Mouse (Mus musculus) urinary bladder, postnatal 36 days (tissue): ENCODE data around the gene Dhx37.
"Not testable (repeated sequence)": the region's sequence is repeated elsewhere in the genome, so short reads cannot be mapped to it uniquely, and the experiment has no call there.

ENCODE experiments used
- DNase-seq, 2 experiments: peaks; one replicate each; pipeline ENCODE4 v3.0.0; 2022; ENCODE audit warnings: low spot score in 2 of 2, mixed read lengths in 1 of 2

The Dhx37 gene

GRCm38 (mm10) chr5:125389579-125390441 is 44.1 kb downstream of the Dhx37 start, which contains the start of gene Ubc:
Ubc (minus strand) TSS chr5:125390202.
- DNase-seq: peak; percentile 87 to 93

DNA sequence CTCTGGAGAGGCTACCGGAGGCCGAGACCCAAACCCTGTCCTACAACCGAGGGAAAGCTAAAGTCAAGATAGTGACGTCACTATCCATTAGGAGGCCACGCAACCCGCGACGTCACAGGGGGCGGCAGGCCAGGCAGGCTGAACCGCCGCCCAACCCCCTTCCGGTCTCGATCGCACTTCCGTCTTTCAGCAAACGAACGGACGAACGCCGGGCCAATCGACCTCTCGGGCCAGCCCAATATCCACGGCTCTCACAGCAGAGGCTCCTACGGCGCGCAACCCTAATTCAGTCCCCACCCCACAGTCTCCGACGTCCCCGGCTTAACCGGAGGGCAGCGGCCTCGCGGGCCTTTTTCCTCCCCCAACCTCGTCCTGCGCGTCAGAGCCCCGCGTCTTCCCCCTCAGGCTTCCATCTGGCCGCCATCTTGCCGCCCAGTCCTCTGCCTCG is 44.8 kb downstream of the Dhx37 start, which contains the start of gene Gm10382:
Gm10382 (plus strand) TSS at position 192 of the 448 bp plus-strand sequence.
- DNase-seq: peak in 1 of 2 experiments; percentile 84

- DNase-seq: no peak
These were observed 45.4 kb downstream of the Dhx37 start for GRCm38 (mm10) chr5:125388358-125389092.

GRCm38 (mm10) chr5:125387295-125387694 is 46.6 kb downstream of the Dhx37 start:
- not testable (repeated sequence) for DNase-seq

DNA sequence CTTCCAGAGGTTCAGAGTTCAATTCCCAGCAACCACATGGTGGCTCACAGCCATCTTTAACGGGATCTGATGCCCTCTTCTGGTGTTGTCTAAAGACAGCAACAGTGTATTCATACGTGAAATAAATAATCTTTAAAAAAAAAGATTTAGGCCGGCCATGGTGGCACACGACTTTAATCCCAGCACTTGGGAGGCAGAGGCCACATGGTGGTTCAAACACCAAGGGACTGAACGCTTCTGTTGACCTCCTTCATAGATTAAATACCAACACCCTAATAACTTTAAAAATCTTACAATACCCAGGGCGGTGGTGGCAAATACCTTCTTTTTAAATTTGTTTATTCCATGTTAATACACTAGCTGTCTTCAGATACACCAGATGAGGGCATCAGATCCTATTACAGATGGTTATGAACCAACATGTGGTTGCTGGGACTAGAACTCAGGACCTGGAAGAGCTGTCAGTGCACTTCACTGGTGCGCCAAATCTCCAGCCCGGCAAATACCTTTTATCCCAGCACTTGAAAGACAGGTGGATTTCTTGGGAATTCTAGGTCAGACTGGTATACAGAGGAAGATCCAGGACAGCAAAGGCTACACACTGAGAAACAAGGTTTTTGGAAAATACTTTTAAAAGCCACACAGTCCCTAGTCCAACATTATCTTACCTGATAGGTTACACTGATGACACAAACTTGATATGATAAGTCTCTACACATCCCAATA is 48.5 kb downstream of the Dhx37 start:
- no peak for DNase-seq

- no peak for DNase-seq
These were observed 49.3 kb downstream of the Dhx37 start for GRCm38 (mm10) chr5:125384512-125385214.

DNA sequence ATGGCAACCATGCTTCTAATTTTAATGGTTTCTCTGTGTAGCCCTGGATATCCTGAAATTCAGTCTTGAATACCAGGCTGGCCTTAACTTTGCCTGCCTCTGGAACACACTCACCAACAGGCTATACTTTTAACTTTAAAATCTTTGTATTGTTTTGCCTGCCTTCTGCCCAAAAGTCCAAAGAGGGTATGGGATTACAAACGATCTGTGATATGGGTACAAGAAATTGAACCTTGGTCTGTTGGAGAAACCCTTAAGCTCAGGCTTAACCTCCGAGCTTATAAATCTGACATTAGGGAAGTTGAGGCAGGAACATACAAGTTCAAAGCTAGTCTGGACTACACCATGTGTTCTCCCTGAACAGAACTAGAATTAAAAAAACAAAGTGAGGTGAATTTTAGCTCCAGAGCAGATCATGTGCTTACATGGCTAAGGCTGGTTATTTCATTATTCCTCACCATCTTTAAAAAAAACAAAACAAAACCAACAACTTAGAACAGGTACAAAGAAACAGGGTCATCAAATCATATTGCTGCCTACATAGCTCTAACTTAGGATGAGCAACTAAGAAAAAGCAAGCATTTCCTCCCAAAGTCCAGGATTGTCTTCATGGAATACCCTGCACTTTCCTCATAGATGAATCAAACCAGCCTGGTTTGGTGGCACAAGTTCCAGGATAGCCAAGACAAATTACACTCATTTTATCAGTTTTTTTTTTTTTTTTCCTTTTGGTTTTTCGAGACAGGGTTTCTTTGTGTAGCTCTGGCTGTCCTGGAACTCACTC is 50.1 kb downstream of the Dhx37 start:
- DNase-seq: no peak

GRCm38 (mm10) chr5:125382673-125383558 is 51.0 kb downstream of the Dhx37 start:
- DNase-seq: no peak

- DNase-seq: no peak
These were observed 51.8 kb downstream of the Dhx37 start for GRCm38 (mm10) chr5:125381954-125382672.

DNA sequence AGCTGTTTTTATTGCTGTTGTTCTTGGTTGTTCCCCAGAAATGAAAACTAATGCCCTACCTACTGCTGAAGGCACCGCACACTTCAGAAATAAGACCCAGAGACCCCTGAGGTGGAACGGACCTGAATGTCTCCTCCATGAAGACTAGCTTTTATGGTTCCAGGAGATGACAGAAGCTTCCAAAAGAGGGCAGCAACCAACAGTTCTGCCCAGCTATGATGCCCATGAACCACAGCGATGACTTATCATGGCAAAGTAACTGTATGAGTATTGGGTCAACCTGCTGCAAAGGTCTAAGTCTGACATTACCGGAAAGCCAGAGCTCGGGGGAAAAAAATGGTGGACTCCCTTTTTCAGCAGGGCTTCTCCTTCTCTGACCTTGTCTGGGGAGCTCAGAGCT is 55.0 kb downstream of the Dhx37 start:
- DNase-seq: no peak

DNA sequence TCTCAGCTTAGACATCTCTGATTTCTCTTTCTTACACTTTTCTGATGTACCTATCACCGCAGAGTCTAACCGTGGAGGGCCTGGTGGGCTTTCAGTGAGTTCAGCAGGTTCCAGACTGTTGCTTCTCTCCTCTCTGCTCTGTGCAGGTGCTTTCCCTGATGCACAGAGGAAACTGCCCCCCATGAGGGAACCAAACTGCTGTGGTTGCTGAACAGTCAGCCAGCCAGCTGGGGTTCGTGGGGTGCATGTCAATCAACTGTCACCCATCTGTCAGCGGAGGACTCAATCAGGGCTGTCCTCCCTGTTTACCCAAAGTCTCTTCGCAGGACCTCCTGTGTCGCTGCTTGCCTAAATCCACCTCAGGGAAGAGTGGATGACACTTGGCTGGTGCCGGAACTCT is 56.7 kb downstream of the Dhx37 start:
- DNase-seq: no peak

- no peak for DNase-seq
These were observed 58.0 kb downstream of the Dhx37 start for GRCm38 (mm10) chr5:125375871-125376270.

DNA sequence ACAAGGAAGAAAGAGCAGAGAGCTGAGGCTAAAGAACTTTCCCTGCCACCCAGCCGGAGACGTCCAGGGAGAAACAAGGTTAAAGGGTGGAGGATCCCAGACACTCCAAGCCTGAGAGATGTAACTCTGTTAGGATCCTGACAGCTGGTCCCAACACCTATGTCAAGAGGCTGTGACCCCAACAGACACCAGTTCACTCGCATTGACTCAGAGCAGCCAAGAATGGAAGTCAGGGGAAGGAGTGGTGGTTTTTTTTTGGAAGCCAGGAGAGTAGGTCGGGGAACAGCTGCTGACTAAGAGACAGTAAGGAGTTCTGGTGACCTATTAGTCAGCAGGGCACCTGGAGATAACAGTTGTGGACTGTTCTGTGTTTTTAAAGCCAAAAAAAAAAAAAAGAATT is 61.9 kb downstream of the Dhx37 start:
- no peak for DNase-seq

GRCm38 (mm10) chr5:125370950-125371693 is 62.8 kb downstream of the Dhx37 start:
- no peak for DNase-seq

- peak in 1 of 2 experiments; percentile 57 for DNase-seq
These were observed 65.4 kb downstream of the Dhx37 start for GRCm38 (mm10) chr5:125368568-125368967.

- no peak for DNase-seq
These were observed 65.8 kb downstream of the Dhx37 start for GRCm38 (mm10) chr5:125368156-125368555.

DNA sequence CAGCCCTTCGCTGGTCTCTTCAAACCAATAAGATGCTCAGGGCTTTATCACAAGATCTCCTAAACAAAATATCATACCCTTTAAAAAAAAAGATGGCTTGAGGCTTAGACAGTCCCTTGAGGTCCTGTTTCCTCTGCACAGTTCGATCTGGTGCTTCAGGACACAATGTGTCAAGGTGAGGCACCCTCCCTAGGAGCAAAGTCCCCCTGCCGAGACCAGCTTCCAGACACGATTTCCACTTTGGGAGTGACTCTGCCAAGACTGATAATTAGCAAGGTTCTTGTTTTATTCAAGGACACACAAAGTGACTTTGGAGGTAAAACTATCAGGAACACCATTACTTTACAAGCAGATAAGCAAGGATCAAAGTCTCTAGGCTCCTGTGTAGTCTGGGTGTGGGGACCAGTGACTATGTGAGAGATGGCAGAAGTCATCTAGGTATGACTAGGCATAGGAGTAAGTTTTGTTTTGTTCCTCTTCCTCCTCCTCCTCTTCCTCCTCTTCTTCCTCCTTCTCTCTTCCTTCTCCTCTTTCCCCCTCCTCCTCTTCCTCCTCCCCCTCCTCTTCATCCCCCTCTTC is 69.0 kb downstream of the Dhx37 start:
- DNase-seq: no peak

DNA sequence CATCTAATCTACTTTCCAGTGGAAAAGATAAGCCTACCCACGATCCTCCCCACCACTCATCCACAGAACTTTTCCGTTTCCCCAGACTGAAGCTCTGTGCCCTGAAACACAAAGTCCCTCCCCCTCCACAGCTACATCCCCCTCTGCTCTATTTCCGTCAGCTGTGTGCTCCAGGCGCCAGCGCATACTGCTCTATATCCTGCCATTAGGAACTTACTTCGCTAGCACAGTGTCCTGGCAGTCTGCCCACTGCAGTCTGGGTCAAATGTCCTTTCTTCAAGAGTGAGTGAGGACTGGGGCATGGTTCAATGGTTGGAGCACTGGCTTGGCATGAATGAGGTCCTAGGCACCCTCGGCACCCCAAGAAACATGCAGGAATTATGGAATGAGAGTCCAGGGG is 70.0 kb downstream of the Dhx37 start:
- peak in 1 of 2 experiments; percentile 70 for DNase-seq
